Mouse (Mus musculus): ENCODE results near the gene Mybphl.

The Mybphl gene

DNA sequence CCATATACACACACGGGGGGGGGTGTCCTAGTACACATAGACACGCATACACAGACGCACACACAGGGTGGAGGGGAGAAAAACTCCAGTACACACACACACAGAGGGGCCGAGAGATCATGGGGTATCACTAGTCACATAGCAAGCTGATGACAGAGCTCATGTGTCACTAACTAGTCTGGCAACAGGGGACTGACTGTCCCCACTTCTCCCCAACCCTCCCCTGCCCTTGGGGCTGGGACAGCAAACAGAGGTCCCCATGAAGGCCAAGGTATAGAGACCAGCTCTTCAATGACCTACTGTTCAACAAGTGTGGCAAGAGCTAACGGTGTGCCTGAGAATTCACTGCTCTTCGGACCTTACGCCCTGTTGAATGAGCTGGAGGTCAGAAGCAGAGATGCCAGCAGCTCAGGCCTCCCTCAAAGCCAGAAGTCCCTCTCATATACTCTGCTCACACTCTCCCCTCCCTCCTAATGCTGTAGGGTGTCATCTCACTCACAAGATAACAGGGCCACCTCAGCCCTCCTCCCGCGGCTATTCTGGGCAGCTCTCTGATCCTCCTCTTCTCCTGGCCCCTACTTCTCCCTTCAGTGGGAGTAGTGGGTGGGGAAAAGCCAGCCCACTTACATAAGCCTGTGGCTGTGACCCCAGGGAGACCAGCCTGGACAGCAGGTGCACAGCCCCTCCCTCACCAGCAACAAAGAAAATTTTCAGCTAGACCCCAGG is at the start of gene Mybphl:
Gene Mybphl (plus strand): TSS at position 642 of the 726 bp plus-strand sequence.
- DNase-seq (ENCODE audit: low spot score): no peak

GRCm38 (mm10) chr3:108318517-108318916 is 46.2 kb upstream of the Mybphl start:
- DNase-seq (ENCODE audit: low spot score): no peak

DNA sequence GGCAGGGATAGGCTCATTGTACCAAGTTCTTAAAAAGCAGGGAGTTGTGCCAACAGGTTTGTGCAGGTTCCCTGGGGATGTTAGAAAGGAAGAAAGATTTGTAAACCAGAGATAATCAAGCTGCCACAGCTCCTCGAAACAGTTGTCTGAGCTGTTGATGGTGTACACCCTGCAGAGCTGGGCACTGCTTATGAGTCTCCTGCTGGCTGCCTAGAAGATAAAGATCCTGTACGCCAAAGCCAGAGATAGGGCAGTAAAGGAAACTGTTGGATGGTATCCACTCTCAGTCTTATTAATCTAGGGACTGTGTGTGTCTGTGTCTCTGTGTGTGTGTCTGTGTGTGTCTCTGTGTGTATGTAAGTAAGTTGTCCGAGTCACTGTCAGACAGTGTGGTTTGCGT is 43.0 kb upstream of the Mybphl start:
- DNase-seq (ENCODE audit: low spot score): no peak

- no peak for DNase-seq (ENCODE audit: low spot score)
Observed at GRCm38 (mm10) chr3:108322136-108322535, 42.6 kb upstream of the Mybphl start.

DNA sequence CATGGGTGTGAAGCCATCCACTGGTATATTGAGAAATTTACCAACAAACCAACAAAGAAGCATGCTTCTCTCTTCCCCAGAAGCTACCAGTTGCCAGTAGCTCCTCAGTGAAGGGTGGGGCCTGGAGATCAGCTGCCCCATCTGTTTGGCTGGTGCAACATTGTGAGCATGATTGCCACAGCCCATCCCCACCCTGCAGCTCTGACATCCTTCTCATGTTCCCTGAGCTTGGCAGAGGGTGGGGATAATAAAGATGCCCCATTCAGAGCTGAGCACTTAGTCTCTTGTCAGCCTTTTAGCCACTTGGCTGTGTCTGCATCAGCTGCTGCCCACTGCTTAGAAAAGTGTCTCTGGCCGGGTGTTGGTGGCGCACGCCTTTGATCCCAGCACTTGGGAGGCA is 41.7 kb upstream of the Mybphl start:
- no peak for DNase-seq (ENCODE audit: low spot score)

DNA sequence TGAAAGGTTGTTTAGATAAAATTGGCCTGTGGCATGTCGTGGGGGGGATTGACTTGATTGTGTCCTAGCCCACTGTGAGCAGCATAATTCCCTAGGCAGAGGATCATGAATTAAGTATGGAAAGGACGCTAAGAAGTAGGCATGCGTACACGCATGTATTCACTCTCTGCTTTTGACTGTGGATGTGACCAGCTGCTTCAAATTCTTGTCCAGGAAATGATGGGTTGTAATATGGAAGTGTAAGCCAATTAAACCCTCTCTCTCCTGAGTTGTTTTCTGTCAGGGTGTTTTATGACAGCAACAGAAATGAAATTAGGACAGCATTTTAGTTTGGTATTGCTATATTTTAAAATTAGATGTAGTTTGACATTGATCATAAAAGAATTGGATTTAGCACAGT is 39.9 kb upstream of the Mybphl start:
- no peak for DNase-seq (ENCODE audit: low spot score)

DNA sequence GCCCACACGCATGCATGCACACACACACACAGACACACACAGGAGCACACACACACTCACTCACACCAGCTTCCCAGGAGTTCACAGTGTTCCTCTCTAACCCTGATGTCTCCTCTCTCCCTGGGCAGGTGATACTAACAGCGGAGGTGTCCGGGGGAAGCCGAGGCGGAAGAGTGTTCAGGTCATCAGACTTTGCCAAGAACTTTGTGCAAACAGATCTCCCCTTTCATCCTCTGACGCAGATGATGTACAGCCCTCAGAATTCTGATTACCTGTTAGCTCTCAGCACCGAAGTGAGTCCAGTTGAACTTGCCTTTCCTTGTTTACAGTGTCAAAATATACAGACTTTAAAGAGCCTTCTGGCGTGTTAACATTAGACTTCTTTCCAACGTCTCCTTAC is 39.2 kb upstream of the Mybphl start:
- no peak for DNase-seq (ENCODE audit: low spot score)

- no peak for DNase-seq (ENCODE audit: low spot score)
Observed at GRCm38 (mm10) chr3:108327275-108327674, 37.4 kb upstream of the Mybphl start.

DNA sequence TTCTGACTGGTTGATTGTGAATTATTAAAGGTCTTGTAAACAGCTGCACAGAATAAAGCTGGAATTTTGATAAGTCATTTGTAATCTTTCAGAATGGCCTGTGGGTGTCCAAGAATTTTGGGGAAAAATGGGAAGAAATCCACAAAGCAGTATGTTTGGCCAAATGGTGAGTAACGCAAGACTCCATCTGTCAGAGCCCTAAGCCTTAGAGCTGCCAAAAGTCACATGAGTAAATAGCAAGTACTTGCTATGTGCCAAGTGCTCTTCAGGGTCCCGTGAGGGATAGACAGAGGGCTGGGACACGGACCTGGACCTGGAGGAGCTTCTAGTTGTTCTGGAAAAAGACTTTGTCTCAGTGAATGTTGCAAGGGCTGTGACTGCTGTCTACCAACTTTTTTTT is 36.8 kb upstream of the Mybphl start:
- peak; percentile 3 for DNase-seq (ENCODE audit: low spot score)

GRCm38 (mm10) chr3:108328441-108328841 is 36.3 kb upstream of the Mybphl start:
- peak; percentile 55 for DNase-seq (ENCODE audit: low spot score)

DNA sequence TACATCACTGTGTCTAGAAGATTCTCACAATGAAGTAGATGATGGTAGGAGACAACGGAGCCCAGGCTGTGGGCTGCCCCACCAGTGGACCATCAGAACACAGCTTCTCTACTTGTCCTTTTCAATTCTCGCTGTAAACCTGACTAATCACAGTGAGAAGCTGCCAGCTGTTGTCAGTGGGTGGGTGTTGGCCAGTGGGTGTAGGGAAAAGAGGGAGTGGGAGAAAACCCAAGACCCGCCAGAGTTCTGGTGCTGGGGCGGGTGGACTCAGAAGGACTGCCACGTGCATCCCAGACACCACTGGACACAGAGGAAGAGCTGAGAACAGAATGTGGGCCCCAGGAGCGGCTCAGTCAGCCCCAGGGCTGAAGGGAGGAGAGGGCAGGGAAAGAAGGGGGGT is 33.9 kb upstream of the Mybphl start:
- no peak for DNase-seq (ENCODE audit: low spot score)

GRCm38 (mm10) chr3:108336878-108337277 is 27.8 kb upstream of the Mybphl start:
- no peak for DNase-seq (ENCODE audit: low spot score)

- no peak for DNase-seq (ENCODE audit: low spot score)
Observed at GRCm38 (mm10) chr3:108341040-108341439, 23.7 kb upstream of the Mybphl start.

- no peak for DNase-seq (ENCODE audit: low spot score)
Observed at GRCm38 (mm10) chr3:108342185-108342584, 22.5 kb upstream of the Mybphl start.

- DNase-seq (ENCODE audit: low spot score): no peak
Observed at GRCm38 (mm10) chr3:108345855-108346254, 18.9 kb upstream of the Mybphl start.

DNA sequence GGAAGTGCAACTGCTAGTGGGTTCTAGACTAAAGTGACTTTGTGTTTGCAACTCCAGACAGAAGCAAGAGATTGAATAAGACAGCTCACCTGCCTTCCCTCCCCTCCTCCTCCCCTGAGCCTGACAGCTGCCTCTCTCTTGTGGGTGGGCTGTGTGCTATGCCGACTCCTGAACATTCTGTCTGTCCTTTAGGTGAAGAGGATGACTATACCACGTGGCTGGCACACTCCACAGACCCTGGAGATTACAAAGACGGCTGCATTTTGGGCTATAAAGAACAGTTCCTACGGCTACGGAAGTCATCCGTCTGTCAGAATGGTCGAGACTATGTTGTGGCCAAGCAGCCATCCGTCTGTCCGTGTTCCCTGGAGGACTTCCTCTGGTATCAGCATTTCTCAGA is 16.3 kb upstream of the Mybphl start:
- DNase-seq (ENCODE audit: low spot score): no peak

- DNase-seq (ENCODE audit: low spot score): no peak
Observed at GRCm38 (mm10) chr3:108355245-108355644, 9.5 kb upstream of the Mybphl start.

- DNase-seq (ENCODE audit: low spot score): no peak
Observed at GRCm38 (mm10) chr3:108357051-108357450, 7.7 kb upstream of the Mybphl start.

DNA sequence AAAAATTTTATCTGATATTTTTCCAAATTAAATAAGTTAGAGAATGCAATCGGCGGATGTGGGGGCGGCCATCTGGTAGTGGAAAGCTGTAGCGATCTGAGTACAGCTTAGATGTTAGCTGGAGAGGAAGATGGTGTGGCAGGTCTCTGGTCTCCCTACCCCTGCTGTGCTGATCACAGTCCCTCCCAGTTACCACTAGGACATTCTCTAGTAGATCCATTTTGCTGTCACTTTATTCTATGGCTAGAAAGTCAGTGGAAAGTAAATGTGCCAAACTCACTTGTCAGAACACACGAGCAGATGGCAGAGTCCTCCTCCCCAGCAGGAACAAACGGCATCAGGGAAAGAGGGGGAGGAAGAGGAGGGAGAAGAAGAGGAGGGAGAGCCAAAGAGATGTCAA is 6.3 kb upstream of the Mybphl start:
- DNase-seq (ENCODE audit: low spot score): no peak

DNA sequence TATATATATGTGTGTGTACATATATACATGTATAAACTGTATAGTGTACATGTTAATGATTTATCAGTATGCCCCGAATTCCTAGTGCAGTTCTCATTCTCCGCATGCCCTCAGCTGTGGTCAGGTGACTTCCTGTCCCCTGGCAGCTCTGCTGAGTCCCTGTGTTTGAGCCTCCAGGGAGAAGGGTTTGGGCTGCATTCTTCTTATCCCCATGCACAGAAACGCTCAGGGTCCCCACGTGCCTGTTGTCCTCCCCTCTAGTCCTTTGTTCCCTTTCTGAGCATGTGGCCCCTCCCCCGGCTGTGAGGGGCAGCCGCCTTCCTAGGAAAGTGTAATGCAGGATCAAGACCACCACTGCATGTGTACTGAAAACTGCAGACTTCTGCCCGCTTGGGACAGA is 3.8 kb upstream of the Mybphl start:
- DNase-seq (ENCODE audit: low spot score): no peak

DNA sequence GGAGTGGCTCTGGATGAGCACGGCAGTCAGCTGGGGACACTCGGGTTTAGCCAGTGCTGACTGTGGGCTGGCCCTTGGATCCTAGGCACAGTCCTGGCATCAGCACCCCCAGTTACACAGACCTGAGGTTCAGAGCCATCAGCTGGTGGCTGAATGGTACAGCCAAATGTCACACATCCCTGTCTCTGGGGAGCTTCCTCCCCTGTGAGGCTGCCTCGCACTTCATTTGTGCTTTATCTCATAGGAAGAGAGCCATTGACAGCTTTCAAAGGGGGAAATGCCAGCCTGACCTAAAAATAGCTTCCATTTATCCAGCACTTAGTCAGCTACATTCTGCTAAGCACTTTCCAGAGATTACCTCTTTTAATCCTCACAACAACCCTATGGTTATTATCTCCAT is 1.1 kb upstream of the Mybphl start:
- DNase-seq (ENCODE audit: low spot score): no peak

- no peak for DNase-seq (ENCODE audit: low spot score)
Observed at GRCm38 (mm10) chr3:108367173-108367572, 2.5 kb downstream of the Mybphl start.

GRCm38 (mm10) chr3:108367828-108368227 is 3.1 kb downstream of the Mybphl start:
- DNase-seq (ENCODE audit: low spot score): no peak

DNA sequence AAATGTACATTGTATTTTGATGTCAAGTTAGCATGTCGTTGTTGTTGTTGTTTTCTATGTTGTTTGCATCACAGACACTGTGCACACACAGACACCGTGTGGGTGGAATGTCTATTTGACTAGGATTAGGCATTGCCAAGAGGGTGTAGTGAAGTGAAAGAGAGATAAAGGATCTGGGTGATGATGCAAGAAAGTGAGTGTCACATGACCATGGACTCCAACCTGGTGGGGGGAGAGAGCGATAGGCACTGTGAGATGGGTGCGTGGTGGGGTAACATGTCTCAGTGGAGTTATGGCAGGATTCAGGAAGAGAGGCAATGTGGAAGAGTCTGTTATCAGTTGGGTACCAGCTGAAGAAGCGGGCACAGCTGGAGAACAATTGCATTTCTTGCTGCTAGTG is 4.0 kb downstream of the Mybphl start:
- DNase-seq (ENCODE audit: low spot score): no peak

All from ovary, postnatal 14 days (tissue).